Mouse (Mus musculus): ENCODE measurements around the gene Csrp2. TPM values are rescaled to one million over a fixed set of nuclear protein-coding genes. Genes with fewer than 3 reads are reported as not detected.

Csrp2 gene
- polyA plus RNA-seq, 1 experiment, result 10.0 TPM

- TF ChIP-seq CTCF (IDR thresholded peaks at IDR 0.05; ENCODE audit: low read depth, low read length), result no peak
- TF ChIP-seq POLR2A (IDR thresholded peaks at IDR 0.05; ENCODE audit: borderline replicate concordance, low read depth, low read length), result no peak
- no peak overlapping the region for H3K4me3 ChIP-seq (ENCODE audit: insufficient read depth, low read length)
- no peak overlapping the region for H3K27ac ChIP-seq (ENCODE audit: insufficient read depth, low read depth, low read length)
- no peaks in the 10 kb centered on the region for H3K4me1 ChIP-seq (ENCODE audit: control insufficient read depth, insufficient read depth, low read length)
These were observed 21.3 kb downstream of the Csrp2 start for GRCm38 (mm10) chr10:110940740-110941398.

- no peaks in the 10 kb centered on the region for H3K4me1 ChIP-seq (ENCODE audit: control insufficient read depth, insufficient read depth, low read length)
- no peak overlapping the region for H3K27ac ChIP-seq (ENCODE audit: insufficient read depth, low read depth, low read length)
- no peak overlapping the region for H3K4me3 ChIP-seq (ENCODE audit: insufficient read depth, low read length)
- no peak for TF ChIP-seq POLR2A (IDR thresholded peaks at IDR 0.05; ENCODE audit: borderline replicate concordance, low read depth, low read length)
These were observed 22.4 kb downstream of the Csrp2 start for GRCm38 (mm10) chr10:110941968-110942367.

GRCm38 (mm10) chr10:110942806-110943205 lies 23.2 kb downstream of the Csrp2 start:
- Histone ChIP-seq H3K4me3 (ENCODE audit: insufficient read depth, low read length) (no peak overlapping the region), H3K4me1 (ENCODE audit: control insufficient read depth, insufficient read depth, low read length) (no peaks in the 10 kb centered on the region), H3K27ac (ENCODE audit: insufficient read depth, low read depth, low read length) (no peak overlapping the region)
- no peak for TF ChIP-seq CTCF (IDR thresholded peaks at IDR 0.05; ENCODE audit: low read depth, low read length)
- TF ChIP-seq POLR2A (IDR thresholded peaks at IDR 0.05; ENCODE audit: borderline replicate concordance, low read depth, low read length), result no peak

GRCm38 (mm10) chr10:110944175-110944574 lies 24.6 kb downstream of the Csrp2 start:
- TF ChIP-seq POLR2A (IDR thresholded peaks at IDR 0.05; ENCODE audit: borderline replicate concordance, low read depth, low read length), result no peak
- H3K4me1 ChIP-seq (ENCODE audit: control insufficient read depth, insufficient read depth, low read length), result no peaks in the 10 kb centered on the region

GRCm38 (mm10) chr10:110945966-110946365 lies 26.4 kb downstream of the Csrp2 start:
- no peak overlapping the region for H3K27ac ChIP-seq (ENCODE audit: insufficient read depth, low read depth, low read length)
- TF ChIP-seq CTCF (IDR thresholded peaks at IDR 0.05; ENCODE audit: low read depth, low read length) (no peak), POLR2A (IDR thresholded peaks at IDR 0.05; ENCODE audit: borderline replicate concordance, low read depth, low read length) (no peak)
- H3K4me1 ChIP-seq (ENCODE audit: control insufficient read depth, insufficient read depth, low read length), result no peaks in the 10 kb centered on the region
- H3K4me3 ChIP-seq (ENCODE audit: insufficient read depth, low read length), result no peak overlapping the region

More at GRCm38 (mm10) chr10:110944175-110944574, 24.6 kb downstream of the Csrp2 start:
- H3K4me3 ChIP-seq (ENCODE audit: insufficient read depth, low read length), result no peak overlapping the region
- no peak overlapping the region for H3K27ac ChIP-seq (ENCODE audit: insufficient read depth, low read depth, low read length)

GRCm38 (mm10) chr10:110947574-110947973 lies 28.0 kb downstream of the Csrp2 start:
- H3K4me1 ChIP-seq (ENCODE audit: control insufficient read depth, insufficient read depth, low read length), result no peaks in the 10 kb centered on the region
- TF ChIP-seq CTCF (IDR thresholded peaks at IDR 0.05; ENCODE audit: low read depth, low read length) (no peak), POLR2A (IDR thresholded peaks at IDR 0.05; ENCODE audit: borderline replicate concordance, low read depth, low read length) (no peak)
- H3K4me3 ChIP-seq (ENCODE audit: insufficient read depth, low read length), result no peak overlapping the region
- H3K27ac ChIP-seq (ENCODE audit: insufficient read depth, low read depth, low read length), result no peak overlapping the region

GRCm38 (mm10) chr10:110951112-110951511 lies 31.5 kb downstream of the Csrp2 start:
- TF ChIP-seq CTCF (IDR thresholded peaks at IDR 0.05; ENCODE audit: low read depth, low read length), result no peak
- no peak for TF ChIP-seq POLR2A (IDR thresholded peaks at IDR 0.05; ENCODE audit: borderline replicate concordance, low read depth, low read length)
- Histone ChIP-seq H3K27ac (ENCODE audit: insufficient read depth, low read depth, low read length) (no peak overlapping the region), H3K4me3 (ENCODE audit: insufficient read depth, low read length) (no peak overlapping the region), H3K4me1 (ENCODE audit: control insufficient read depth, insufficient read depth, low read length) (no peaks in the 10 kb centered on the region)

GRCm38 (mm10) chr10:110951748-110952147 lies 32.2 kb downstream of the Csrp2 start:
- H3K4me1 ChIP-seq (ENCODE audit: control insufficient read depth, insufficient read depth, low read length), result no peaks in the 10 kb centered on the region
- TF ChIP-seq CTCF (IDR thresholded peaks at IDR 0.05; ENCODE audit: low read depth, low read length), result no peak
- no peak for TF ChIP-seq POLR2A (IDR thresholded peaks at IDR 0.05; ENCODE audit: borderline replicate concordance, low read depth, low read length)
- H3K27ac ChIP-seq (ENCODE audit: insufficient read depth, low read depth, low read length), result no peak overlapping the region
- no peak overlapping the region for H3K4me3 ChIP-seq (ENCODE audit: insufficient read depth, low read length)

GRCm38 (mm10) chr10:110952271-110952670 lies 32.7 kb downstream of the Csrp2 start:
- TF ChIP-seq CTCF (IDR thresholded peaks at IDR 0.05; ENCODE audit: low read depth, low read length) (no peak), POLR2A (IDR thresholded peaks at IDR 0.05; ENCODE audit: borderline replicate concordance, low read depth, low read length) (no peak)
- H3K27ac ChIP-seq (ENCODE audit: insufficient read depth, low read depth, low read length), result no peak overlapping the region
- H3K4me3 ChIP-seq (ENCODE audit: insufficient read depth, low read length), result no peak overlapping the region
- H3K4me1 ChIP-seq (ENCODE audit: control insufficient read depth, insufficient read depth, low read length), result no peaks in the 10 kb centered on the region

GRCm38 (mm10) chr10:110952937-110953451 lies 33.4 kb downstream of the Csrp2 start:
- Histone ChIP-seq H3K4me3 (ENCODE audit: insufficient read depth, low read length) (no peak overlapping the region), H3K4me1 (ENCODE audit: control insufficient read depth, insufficient read depth, low read length) (no peaks in the 10 kb centered on the region), H3K27ac (ENCODE audit: insufficient read depth, low read depth, low read length) (no peak overlapping the region)
- no peak for TF ChIP-seq CTCF (IDR thresholded peaks at IDR 0.05; ENCODE audit: low read depth, low read length)
- TF ChIP-seq POLR2A (IDR thresholded peaks at IDR 0.05; ENCODE audit: borderline replicate concordance, low read depth, low read length), result no peak
